Mouse (Mus musculus) heart, adult 2 months (tissue): ENCODE measurements at regions not wholly inside any gene's neighbourhood (a gene's known extent, or its start where the extent isn't known, plus 50 kb on each side); places are given as distances from the start of the nearest gene placed in this dataset.

Experiments used
- CTCF ChIP-seq: fragments of 200-600 bp; IDR thresholded peaks from 2 replicates; pipeline ENCODE4 v1.8.1; 2022; ENCODE audit warnings: antibody characterized with exemption, mild to moderate bottlenecking, moderate library complexity
- EP300 ChIP-seq: fragments of 200-500 bp; IDR thresholded peaks from 2 replicates; pipeline ENCODE4 v1.6.1; 2011; ENCODE audit warnings: low read depth, low read length, control low read depth; ENCODE audit not compliant: insufficient read depth
- POLR2A ChIP-seq: fragments of 200-500 bp; IDR thresholded peaks from 2 replicates; pipeline ENCODE4 v1.6.1; 2011; ENCODE audit warnings: mild to moderate bottlenecking, low read depth, low read length, control low read depth; ENCODE audit not compliant: insufficient read depth

DNA sequence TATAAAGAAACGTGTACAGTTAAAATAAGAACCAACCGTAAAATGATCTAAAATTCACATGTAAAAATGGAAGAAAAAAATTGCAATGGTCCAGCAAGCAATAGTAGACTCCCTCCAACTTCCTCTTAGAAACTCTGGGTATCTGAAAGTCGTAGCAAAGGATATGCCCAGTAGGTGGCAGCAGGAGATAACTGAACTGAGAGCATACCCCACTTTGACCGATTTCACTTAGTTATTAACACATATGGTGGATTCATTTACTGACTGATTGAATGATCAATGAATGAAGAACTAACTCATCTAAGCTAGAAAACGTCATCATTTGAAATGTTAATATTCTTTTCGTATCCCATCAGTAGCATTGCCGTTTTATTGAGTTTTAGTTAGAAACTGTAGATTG, 74.8 kb upstream of the Etv6 start:
- peak; percentile 94 for TF ChIP-seq CTCF
- 0 out of 2 replicates have a peak, but pooled peaks have one; percentile 26 for TF ChIP-seq EP300
- TF ChIP-seq POLR2A = no peak
